Mouse (Mus musculus): ENCODE measurements around the gene Krtap4-9. TPM values are rescaled to one million over a fixed set of nuclear protein-coding genes. Genes with fewer than 3 reads are reported as not detected.
"Not testable (repeated sequence)": the region's sequence is repeated elsewhere in the genome, so short reads cannot be mapped to it uniquely, and the experiment has no call there.

Gene Krtap4-9
- not detected in 2 replicates for polyA plus RNA-seq (2012; rRNA removed)

GRCm38 (mm10) chr11:99784900-99785299 is at the start of gene Krtap4-9:
Gene Krtap4-9, plus strand, starts transcription at chr11:99785200.
- DNase-seq (ENCODE audit: extremely low spot score in 1 of 2, low spot score in 1 of 2) = not testable (repeated sequence)

- DNase-seq (ENCODE audit: extremely low spot score in 1 of 2, low spot score in 1 of 2) = no peak
Observed at GRCm38 (mm10) chr11:99743985-99744384, 41.0 kb upstream of the Krtap4-9 start.

GRCm38 (mm10) chr11:99758877-99759276 is 26.1 kb upstream of the Krtap4-9 start:
- no peak for DNase-seq (ENCODE audit: extremely low spot score in 1 of 2, low spot score in 1 of 2)

DNA sequence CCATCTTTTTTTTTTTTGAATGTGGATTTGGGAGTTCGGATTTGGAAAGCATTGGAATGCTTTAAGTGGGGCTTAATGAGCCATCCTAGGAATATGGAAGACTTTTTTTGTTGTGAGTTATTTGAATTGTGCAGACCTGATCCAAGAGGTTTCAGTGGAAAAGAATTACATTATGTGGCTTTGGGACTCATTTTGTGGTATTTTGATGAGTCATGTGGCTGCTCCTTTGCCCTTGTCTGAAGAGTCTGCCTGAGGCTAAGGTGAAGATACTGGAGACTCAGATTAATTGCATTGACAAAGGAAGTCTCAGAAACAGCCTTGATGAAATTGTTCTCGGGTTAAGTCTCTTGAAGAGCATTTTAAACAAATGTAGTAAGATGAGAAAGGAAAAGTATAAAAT is 16.6 kb upstream of the Krtap4-9 start:
- DNase-seq (ENCODE audit: extremely low spot score in 1 of 2, low spot score in 1 of 2) = no peak

DNA sequence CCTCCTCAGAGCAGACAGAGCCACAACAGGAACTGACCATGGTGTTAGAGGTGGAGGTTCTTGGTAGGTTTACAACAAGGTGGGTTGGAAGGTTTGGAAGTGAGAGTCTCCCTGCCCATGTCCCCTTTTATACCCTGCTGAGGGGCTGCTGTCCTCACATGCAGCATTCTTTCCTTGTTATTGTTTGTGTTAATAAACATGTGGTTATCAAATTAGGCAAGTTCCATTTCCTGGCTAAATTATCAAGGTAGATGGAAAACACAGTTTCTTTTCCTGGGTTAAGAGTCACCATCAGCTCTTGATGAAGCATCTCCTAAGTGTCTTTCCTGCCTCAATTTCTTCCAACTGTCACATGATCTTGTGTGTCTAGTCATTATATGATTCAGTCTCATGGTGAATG is 12.2 kb upstream of the Krtap4-9 start, which contains the start of gene Gm11595:
Gene Gm11595, minus strand, starts transcription at position 101 of the 400 bp plus-strand sequence.
- DNase-seq (ENCODE audit: extremely low spot score in 1 of 2, low spot score in 1 of 2) = not testable (repeated sequence)

DNA sequence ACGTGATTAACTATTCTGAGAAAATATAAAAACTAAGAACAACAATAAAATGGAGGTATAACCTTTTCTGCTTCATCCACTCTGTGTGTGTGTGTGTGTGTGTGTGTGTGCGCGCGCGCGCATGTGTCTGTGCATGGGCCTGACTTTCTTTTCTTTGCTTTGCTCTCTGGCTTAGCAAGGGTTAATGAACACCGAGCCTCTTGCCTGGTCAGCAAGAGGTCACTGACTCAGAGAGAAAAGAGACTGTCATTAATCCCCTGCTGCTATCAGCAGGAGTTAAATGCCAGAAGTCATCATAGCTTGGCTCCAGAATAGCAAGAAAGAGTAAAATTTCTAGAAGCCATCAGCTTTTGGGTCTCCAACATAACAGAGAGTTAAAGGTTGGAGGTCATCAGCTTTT is 6.6 kb upstream of the Krtap4-9 start:
- DNase-seq (ENCODE audit: extremely low spot score in 1 of 2, low spot score in 1 of 2) = no peak

DNA sequence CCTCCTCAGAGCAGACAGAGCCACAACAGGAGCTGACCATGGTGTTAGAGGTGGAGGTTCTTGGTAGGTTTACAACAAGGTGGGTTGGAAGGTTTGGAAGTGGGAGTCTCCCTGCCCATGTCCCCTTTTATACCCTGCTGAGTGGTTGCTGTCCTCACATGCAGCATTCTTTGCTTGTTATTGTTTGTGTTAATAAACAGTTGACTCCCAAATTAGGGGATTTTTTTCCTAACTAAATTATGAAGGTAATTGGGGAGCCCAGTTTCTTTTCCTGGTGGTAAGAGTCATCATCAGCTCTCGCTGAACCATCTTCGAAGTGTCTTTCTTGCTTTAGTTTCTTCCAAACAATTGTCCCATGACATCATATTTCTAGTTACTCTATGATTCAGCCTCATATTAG is 4.4 kb upstream of the Krtap4-9 start, which contains the start of gene Krtap4-8:
Gene Krtap4-8, minus strand, starts transcription at position 101 of the 400 bp plus-strand sequence.
- no peak for DNase-seq (ENCODE audit: extremely low spot score in 1 of 2, low spot score in 1 of 2)

DNA sequence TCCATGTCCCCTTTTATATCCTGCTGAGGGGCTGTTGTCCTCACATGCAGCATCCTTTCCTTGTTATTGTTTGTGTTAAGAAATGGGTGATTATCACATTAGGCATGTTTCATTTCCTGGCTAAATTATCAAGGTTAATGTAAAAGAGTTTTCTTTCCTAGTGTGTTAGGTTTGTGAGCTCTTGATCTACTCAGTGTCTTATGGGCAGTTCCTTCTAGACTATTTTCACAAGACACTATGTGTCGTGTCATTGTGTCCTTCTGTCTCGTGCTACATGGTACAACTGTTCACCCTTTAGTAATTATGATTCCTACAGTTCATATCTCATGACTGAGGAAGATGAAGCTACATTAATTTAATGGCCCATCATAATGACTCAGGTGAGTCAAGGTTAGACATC is 8.4 kb downstream of the Krtap4-9 start, which contains the start of gene Gm11596:
Gene Gm11596, minus strand, starts transcription at position 101 of the 400 bp plus-strand sequence.
- no peak for DNase-seq (ENCODE audit: extremely low spot score in 1 of 2, low spot score in 1 of 2)

GRCm38 (mm10) chr11:99798832-99799231 is 13.8 kb downstream of the Krtap4-9 start, which contains the start of gene Gm11569:
Gene Gm11569, minus strand, starts transcription at chr11:99798932.
- not testable (repeated sequence) for DNase-seq (ENCODE audit: extremely low spot score in 1 of 2, low spot score in 1 of 2)

DNA sequence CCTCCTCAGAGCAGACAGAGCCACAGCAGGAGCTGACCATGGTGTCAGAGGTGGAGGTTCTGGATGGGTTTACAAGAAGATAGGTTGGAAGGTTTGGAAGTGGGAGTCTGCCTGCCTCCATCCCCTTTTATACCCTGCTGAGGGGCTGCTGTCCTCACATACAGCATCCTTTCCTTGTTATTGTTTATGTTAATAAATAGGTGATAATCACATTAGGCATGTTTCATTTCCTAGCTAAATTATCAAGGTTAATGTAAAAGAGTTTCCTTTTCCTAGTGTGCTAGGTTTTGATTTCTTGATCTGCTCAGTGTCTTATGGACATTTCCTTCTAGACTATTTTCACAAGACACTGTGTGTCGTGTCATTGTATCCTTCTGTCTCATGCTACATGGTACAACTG is 19.3 kb downstream of the Krtap4-9 start, which contains the start of gene Gm11554:
Gene Gm11554, minus strand, starts transcription at position 101 of the 400 bp plus-strand sequence.
- DNase-seq (ENCODE audit: extremely low spot score in 1 of 2, low spot score in 1 of 2) = not testable (repeated sequence)

DNA sequence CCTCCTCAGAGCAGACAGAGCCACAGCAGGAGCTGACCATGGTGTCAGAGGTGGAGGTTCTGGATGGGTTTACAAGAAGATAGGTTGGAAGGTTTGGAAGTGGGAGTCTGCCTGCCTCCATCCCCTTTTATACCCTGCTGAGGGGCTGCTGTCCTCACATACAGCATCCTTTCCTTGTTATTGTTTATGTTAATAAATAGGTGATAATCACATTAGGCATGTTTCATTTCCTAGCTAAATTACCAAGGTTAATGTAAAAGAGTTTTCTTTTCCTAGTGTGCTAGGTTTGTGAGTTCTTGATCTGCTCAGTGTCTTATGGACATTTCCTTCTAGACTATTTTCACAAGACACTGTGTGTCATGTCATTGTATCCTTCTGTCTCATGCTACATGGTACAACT is 24.8 kb downstream of the Krtap4-9 start, which contains the start of gene Krtap4-13:
Gene Krtap4-13, minus strand, starts transcription at position 101 of the 400 bp plus-strand sequence.
- not testable (repeated sequence) for DNase-seq (ENCODE audit: extremely low spot score in 1 of 2, low spot score in 1 of 2)

DNA sequence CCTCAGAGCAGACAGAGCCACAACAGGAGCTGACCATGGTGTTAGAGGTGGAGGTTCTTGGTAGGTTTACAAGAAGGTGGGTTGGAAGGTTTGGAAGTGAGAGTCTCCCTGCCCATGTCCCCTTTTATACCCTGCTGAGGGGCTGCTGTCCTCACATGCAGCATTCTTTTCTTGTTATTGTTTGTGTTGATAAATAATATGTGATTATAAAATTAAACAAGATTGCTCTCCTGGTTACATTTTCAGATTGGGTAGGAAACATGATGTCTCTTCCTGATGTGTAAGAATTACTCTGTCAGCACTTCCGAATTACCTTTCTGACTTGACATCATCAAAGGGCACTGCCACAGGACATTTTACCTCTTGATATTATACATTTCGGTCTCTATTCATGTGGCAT is 30.6 kb downstream of the Krtap4-9 start, which contains the start of gene Gm11564:
Gene Gm11564, minus strand, starts transcription at position 101 of the 400 bp plus-strand sequence.
- not testable (repeated sequence) for DNase-seq (ENCODE audit: extremely low spot score in 1 of 2, low spot score in 1 of 2)

Other genes starting within 250 kb of the Krtap4-9 start
- gene Krt40, start 242.0 kb upstream of the Krtap4-9 start, polyA plus RNA-seq (2012; rRNA removed) = 0.08 TPM in 1 of 2 replicates, not detected in the other
- gene Krtap3-3, start 234.3 kb upstream of the Krtap4-9 start, polyA plus RNA-seq (2012; rRNA removed) = not detected in 2 replicates
- not detected in 2 replicates for gene Krtap3-2, start 228.3 kb upstream of the Krtap4-9 start, polyA plus RNA-seq (2012; rRNA removed)
- not detected in 2 replicates for gene Gm11939, start 225.7 kb upstream of the Krtap4-9 start, polyA plus RNA-seq (2012; rRNA removed)
- not detected in 2 replicates for gene Krtap3-1, start 218.6 kb upstream of the Krtap4-9 start, polyA plus RNA-seq (2012; rRNA removed)
- not detected in 2 replicates for gene Krtap1-5, start 204.2 kb upstream of the Krtap4-9 start, polyA plus RNA-seq (2012; rRNA removed)
- not detected in 2 replicates for gene Krtap1-4, start 201.5 kb upstream of the Krtap4-9 start, polyA plus RNA-seq (2012; rRNA removed)
- not detected in 2 replicates for gene Krtap1-3, start 193.9 kb upstream of the Krtap4-9 start, polyA plus RNA-seq (2012; rRNA removed)
- not detected in 2 replicates for gene Krtap9-3, start 187.1 kb upstream of the Krtap4-9 start, polyA plus RNA-seq (2012; rRNA removed)
- gene Gm11938, start 181.9 kb upstream of the Krtap4-9 start, polyA plus RNA-seq (2012; rRNA removed) = not detected in 2 replicates
- gene Gm11937, start 175.0 kb upstream of the Krtap4-9 start, polyA plus RNA-seq (2012; rRNA removed) = not detected in 2 replicates
- gene Krtap2-4, start 170.4 kb upstream of the Krtap4-9 start, polyA plus RNA-seq (2012; rRNA removed) = not detected in 2 replicates
- not detected in 2 replicates for gene Gm11562, start 164.8 kb upstream of the Krtap4-9 start, polyA plus RNA-seq (2012; rRNA removed)
- not detected in 2 replicates for gene Krtap4-1, start 157.0 kb upstream of the Krtap4-9 start, polyA plus RNA-seq (2012; rRNA removed)
- not detected in 2 replicates for gene Krtap4-2, start 150.1 kb upstream of the Krtap4-9 start, polyA plus RNA-seq (2012; rRNA removed)
- not detected in 2 replicates for gene Krtap4-7, start 141.1 kb upstream of the Krtap4-9 start, polyA plus RNA-seq (2012; rRNA removed)
- gene Gm11555, start 135.0 kb upstream of the Krtap4-9 start, polyA plus RNA-seq (2012; rRNA removed) = not detected in 2 replicates
- gene Gm11563, start 126.2 kb upstream of the Krtap4-9 start, polyA plus RNA-seq (2012; rRNA removed) = not detected in 2 replicates
- not detected in 2 replicates for gene Krtap4-6, start 119.2 kb upstream of the Krtap4-9 start, polyA plus RNA-seq (2012; rRNA removed)
- gene Gm14190, start 94.5 kb upstream of the Krtap4-9 start, polyA plus RNA-seq (2012; rRNA removed) = not detected in 2 replicates
- not detected in 2 replicates for gene Gm14180, start 50.9 kb upstream of the Krtap4-9 start, polyA plus RNA-seq (2012; rRNA removed)
- gene Gm11595, start 12.3 kb upstream of the Krtap4-9 start, polyA plus RNA-seq (2012; rRNA removed) = not detected in 2 replicates
- not detected in 2 replicates for gene Krtap4-8, start 4.5 kb upstream of the Krtap4-9 start, polyA plus RNA-seq (2012; rRNA removed)
- not detected in 2 replicates for gene Gm11596, start 8.3 kb downstream of the Krtap4-9 start, polyA plus RNA-seq (2012; rRNA removed)
- gene Gm11569, start 13.7 kb downstream of the Krtap4-9 start, polyA plus RNA-seq (2012; rRNA removed) = not detected in 2 replicates
- not detected in 2 replicates for gene Gm11554, start 19.2 kb downstream of the Krtap4-9 start, polyA plus RNA-seq (2012; rRNA removed)
- gene Krtap4-13, start 24.7 kb downstream of the Krtap4-9 start, polyA plus RNA-seq (2012; rRNA removed) = not detected in 2 replicates
- not detected in 2 replicates for gene Gm11564, start 30.5 kb downstream of the Krtap4-9 start, polyA plus RNA-seq (2012; rRNA removed)
- not detected in 2 replicates for gene 2300003K06Rik, start 52.9 kb downstream of the Krtap4-9 start, polyA plus RNA-seq (2012; rRNA removed)
- not detected in 2 replicates for gene Krtap4-16, start 66.4 kb downstream of the Krtap4-9 start, polyA plus RNA-seq (2012; rRNA removed)
- not detected in 2 replicates for gene Gm11568, start 72.7 kb downstream of the Krtap4-9 start, polyA plus RNA-seq (2012; rRNA removed)
- gene Gm11559, start 79.3 kb downstream of the Krtap4-9 start, polyA plus RNA-seq (2012; rRNA removed) = not detected in 2 replicates
- gene Krtap9-1, start 88.2 kb downstream of the Krtap4-9 start, polyA plus RNA-seq (2012; rRNA removed) = not detected in 2 replicates
- gene Gm11567, start 94.0 kb downstream of the Krtap4-9 start, polyA plus RNA-seq (2012; rRNA removed) = not detected in 2 replicates
- not detected in 2 replicates for gene Krtap31-1, start 122.7 kb downstream of the Krtap4-9 start, polyA plus RNA-seq (2012; rRNA removed)
- gene Gm11565, start 129.6 kb downstream of the Krtap4-9 start, polyA plus RNA-seq (2012; rRNA removed) = not detected in 2 replicates
- not detected in 2 replicates for gene Krtap31-2, start 151.1 kb downstream of the Krtap4-9 start, polyA plus RNA-seq (2012; rRNA removed)
- not detected in 2 replicates for gene Krtap9-5, start 163.3 kb downstream of the Krtap4-9 start, polyA plus RNA-seq (2012; rRNA removed)
- gene Krtap29-1, start 193.9 kb downstream of the Krtap4-9 start, polyA plus RNA-seq (2012; rRNA removed) = not detected in 2 replicates
- gene Krtap16-1, start 201.4 kb downstream of the Krtap4-9 start, polyA plus RNA-seq (2012; rRNA removed) = 0.08 TPM in 1 of 2 replicates, not detected in the other
- gene Krtap17-1, start 208.8 kb downstream of the Krtap4-9 start, polyA plus RNA-seq (2012; rRNA removed) = not detected in 2 replicates
- not detected in 2 replicates for gene Krt33a, start 231.0 kb downstream of the Krtap4-9 start, polyA plus RNA-seq (2012; rRNA removed)
- not detected in 2 replicates for gene Krt33b, start 244.7 kb downstream of the Krtap4-9 start, polyA plus RNA-seq (2012; rRNA removed)

Data from frontal cortex, adult 2 months (tissue).